Mouse (Mus musculus) ovary, postnatal 14 days (tissue): Measurements from ENCODE around the gene Dnajb6.
"Not testable (repeated sequence)": the region's sequence is repeated elsewhere in the genome, so short reads cannot be mapped to it uniquely, and the experiment has no call there.

Experiments used
- DNase-seq: peaks from one replicate; pipeline ENCODE4 v3.0.0; 2022; ENCODE audit warnings: low spot score

Dnajb6 gene

DNA sequence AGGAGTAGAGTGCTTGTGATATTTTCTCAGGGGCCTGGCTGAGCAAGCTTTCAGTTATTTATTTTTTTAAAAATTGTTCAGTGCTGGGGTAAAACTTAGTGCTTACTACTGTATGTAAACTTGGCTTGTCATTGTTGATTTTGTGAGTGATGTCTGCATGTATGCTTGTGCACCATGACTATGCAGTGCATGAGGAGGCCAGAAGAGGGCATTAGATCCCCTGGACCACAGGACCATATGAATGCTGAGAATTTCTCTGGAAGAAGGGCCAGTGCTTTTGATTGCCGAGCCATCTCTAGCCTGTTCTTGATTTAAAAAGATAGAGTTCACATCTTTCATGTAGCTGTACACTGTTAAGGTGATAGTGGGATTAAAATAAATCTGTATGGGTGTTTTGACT lies 35.4 kb downstream of the Dnajb6 start:
- DNase-seq, result no peak

DNA sequence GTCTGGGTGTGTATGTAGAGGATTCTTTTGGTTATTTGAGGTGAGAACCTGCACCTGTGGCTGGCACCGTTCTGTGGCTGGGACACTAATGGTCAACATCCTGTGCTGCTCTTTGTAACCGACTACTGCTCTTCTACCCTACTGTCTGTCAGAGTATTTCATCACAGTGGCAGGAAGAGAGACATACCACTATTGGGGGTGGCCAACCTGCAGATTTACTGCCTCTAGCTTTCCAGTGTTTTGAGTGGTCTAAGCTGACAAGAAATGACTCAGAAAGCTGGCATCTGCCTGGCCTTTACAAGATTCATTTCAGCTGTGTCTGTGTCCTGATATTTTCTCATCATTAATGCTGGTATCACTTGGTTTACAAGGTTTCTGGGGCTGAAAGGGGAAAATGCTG lies 36.5 kb downstream of the Dnajb6 start:
- DNase-seq, result no peak

DNA sequence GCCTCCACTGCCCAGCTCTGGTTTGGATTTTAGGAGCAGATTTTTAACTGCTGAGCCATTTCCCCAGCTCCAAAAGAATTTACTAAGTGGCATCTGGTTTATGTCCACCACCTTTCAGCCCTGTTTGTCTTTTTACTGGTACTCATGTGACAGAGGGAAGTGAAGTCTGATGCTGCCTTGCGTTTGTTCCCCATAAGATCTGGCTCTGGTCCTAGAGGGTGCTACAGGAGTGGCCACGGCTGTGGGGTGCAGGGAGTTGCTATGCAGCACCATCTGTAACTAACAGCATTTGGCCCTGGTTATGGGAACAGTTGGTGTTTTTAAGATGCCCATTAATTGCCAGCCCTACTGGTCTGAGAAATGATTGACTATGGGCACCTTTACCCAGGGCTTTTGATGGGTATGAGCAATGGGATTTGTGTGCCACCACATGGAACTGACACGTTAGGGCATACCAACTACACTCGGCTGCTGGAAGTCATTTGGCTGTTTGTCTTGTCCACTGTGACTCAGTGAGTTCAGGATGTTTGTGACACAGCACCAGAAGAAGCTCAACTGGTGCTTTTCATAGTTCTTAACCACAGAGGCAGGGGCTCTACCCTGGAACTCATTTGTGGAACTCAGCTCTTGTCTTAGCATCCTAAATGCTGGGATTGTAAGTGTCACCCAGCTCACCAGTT lies 37.3 kb downstream of the Dnajb6 start:
- DNase-seq, result no peak

DNA sequence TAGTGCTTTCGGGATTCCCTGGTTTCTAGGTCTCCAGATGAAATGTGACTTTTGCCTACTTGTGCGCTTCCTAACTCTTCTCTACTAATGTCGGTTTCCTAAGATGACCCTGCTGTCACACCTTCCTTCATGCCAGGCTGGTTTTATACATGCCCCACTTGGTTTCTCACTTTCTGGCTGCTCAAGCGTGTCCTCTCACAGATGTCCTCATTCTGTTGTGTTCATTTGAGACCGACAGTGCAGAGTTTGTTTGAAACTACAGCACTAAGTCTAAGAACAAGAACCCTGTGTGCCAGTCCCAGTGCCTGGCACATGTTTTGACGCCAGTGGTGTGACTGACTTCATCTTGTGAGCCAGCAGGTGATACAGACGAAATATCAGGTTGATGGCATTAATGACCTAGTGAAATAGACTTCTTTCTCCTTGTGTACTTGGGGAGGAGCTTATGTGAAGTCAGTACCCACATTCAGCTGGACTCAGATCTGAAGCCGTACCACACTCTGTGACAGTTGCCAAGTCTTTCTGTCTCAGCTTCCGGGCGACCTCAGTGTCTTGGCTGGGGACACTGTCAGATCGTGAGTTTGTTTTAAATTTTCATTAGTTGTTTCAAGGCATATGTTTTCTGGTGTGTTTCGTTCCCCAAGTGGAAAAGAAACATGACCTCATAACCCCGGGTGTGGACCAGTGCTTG lies 38.1 kb downstream of the Dnajb6 start:
- DNase-seq, result no peak

DNA sequence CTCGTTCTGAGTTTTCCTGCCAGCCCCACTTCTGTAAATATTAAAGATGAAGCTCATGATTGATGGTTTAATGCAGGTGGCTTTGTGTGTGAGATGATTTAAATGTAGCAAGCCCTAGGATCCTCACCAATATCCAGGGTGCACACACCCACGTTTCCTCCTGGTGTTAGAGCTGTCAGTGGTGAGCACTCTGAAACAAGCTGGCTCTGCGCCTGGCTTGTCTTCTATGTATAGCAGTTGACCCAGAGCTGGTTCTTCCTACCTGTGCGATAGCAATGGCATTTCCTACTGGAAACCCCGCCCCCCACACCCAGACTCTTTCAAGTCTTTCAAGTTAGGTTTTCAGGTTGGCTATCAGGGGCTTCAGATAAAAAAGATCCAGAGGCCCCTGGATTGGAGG lies 39.9 kb downstream of the Dnajb6 start:
- DNase-seq, result no peak

DNA sequence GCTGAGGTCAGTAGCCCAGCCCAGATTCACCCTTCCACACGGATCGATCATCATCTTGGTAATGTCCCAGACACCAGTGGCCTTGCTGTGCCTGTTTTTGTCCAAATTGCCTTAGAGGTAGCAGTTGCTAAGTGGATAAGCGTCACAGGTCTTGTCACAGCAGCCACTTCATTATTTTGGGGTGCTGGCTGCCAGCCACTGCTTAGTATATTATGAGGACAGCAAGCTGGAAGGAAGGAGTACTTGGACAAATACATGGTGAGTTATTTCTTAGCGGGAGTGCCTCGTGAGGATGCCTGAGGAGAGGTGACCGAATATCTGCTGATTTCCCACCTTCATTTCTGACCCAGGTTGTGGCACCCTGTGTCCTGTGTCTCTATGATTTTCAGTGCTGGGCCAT lies 42.5 kb downstream of the Dnajb6 start:
- no peak for DNase-seq

DNA sequence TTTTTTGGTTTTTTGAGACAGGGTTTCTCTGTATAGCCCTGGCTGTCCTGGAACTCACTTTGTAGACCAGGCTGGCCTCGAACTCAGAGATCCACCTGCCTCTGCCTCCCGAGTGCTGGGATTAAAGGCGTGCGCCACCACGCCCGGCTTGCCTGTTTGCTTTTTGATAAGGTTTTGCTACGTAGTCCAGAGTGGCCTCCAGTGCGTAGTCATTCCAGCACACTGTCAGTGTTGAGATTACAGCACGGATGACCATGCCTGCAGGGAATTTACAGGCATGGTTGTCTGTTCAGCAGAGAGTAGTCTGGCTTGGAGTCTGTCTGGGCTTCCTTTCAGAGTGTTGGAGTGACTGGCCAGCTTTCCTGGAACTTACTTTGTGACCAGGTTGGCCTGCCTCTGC lies 44.2 kb downstream of the Dnajb6 start:
- DNase-seq, result not testable (repeated sequence)

DNA sequence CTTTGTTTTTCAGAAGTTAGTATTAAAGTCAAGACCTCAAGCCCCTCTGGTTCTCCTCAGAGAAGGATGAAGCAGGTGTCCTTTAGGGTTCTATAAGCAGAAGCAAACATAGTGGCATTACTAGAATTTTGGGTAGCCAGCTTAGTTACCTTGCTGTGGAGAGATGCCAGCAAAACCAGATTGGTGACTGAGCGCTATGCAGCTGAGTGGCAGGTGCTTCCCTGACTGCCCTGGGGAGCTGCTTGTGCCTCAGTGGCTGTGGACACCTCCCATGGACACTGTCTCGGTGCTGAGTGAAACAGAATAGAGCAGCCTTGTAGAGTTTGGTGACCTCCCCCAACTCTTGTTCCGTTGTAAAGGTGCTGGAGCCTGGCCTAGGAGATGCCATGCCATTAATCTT lies 46.8 kb downstream of the Dnajb6 start:
- no peak for DNase-seq

DNA sequence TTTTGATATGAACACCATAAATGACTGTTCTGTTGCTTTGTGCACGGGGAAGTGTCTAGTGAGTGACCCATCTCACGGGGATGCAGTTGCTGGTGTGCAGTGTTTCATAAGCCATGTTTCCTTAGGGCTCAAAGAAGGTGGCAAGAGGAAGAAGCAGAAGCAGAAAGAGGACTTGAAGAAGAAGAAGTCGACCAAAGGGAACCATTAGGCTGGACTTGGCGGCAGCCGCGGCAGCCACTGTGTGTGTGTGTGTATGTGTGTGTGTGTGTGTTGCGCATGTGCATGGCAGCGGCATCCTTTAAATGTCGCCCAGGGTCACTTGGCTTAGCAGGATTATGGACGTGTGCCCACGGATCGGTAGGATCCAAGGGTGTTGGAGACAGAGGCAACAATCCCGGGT lies 49.4 kb downstream of the Dnajb6 start:
- not testable (repeated sequence) for DNase-seq

DNA sequence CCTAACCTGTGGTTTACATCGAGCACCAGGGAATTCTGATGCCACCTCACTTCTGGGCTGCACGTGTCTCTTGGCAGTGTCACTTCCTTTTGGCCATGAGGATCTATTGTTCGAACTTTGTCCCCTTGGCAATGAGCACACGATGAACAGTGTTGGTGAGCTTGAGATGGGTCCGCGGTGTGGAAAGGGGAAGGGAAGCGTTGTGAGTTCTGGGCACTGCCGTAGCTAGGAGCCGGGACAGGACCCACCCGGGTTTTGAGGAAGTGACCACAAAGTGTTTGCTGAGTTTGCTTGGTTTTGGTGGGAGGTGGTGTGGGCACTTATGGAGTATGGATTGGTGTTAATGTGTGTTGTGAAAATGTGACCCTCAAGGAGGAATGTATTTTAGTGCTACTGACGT lies 50.5 kb downstream of the Dnajb6 start:
- DNase-seq, result not testable (repeated sequence)

DNA sequence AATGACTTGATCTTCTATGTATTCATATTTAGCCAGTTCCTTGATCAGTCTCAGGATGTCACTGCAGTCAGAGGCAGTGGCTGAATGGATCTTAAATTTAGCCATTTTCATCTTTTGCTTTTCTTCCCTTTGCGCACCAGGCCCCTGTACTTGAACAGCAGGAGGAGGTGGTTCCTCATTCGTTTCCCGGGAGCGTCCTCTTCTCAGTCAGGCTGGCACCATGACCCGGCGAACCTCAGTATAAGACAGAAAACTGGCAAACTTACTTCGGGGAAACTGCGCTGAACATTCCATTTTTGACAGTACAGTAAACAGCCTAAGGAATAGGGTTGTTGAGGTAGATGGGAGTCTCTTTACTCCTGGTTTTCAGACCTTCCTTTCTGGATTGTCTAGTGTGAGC lies 59.4 kb downstream of the Dnajb6 start:
- DNase-seq, result not testable (repeated sequence)

DNA sequence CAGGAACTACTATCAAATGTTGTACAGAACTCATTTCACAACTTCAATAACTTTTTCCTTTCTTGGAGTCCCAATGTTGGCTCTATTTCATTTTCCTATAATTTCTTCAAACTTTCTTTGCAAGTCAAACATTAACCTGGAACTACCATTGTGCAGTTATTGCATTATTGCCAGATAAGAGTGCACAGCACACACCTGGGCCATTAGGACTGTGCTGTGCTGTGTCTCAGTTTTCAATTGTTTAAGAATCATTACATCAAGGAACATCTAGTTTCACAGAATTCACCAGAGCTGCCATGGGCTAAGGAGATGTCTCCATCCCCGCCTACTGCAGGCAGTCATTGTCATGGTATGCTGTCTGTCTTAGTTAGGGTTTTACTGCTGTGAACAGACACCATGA lies 73.5 kb downstream of the Dnajb6 start:
- no peak for DNase-seq

DNA sequence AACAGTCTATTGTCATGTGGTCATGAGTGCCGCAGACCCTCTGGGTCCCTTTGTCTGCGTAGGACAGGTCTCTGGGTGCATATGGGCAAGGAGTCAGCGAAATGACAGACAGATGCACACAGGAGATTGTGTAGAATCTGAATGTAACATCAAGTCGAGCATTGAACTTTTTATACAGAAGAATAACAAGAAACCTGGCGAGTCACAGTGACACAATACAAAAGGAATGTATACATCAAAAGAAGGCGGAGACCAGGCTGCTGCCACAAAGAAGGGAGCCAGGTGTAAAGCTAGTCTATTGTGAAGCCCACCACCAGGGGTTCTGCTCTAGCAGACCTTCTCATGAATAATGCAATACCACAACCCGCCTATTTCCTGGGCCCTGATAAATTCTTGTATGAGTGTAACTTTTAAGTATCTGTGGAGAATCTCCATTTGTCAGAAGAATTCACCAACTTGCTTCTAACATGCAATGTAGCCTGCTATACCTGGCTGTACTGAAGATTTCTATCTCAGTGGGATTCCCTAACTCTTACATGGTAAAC lies 76.0 kb downstream of the Dnajb6 start:
- not testable (repeated sequence) for DNase-seq

DNA sequence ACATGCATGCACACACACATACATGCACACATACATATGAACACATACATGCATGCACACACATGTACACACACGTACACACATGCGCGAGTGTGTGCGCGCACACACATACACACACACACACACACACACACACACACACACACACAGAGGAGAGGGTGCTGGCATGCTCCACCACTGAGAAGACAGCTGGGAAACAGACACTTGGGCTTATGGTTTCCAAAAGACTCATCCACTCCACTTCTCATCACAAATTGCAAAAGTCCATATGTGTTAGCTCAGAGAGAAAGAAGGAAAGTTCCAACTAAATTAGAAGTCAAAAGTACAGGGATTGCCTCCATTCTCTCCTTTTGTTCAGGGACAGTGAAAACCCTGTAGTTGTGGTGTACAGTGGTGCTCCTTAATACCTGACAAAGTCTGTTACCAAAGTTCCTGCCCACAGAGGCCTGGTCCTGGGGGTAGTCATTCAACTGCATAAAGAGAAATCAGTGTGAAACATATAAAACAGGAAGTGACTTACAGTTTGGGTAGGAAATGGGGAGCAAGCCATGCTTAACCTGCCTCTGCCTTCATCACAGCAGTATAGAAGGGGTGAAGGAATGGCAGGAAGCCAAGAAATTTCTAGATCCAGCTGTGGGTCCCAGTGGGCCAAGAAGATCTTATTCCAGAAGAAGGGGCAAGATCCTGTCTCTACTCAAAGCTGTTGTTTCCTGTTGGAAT lies 81.2 kb downstream of the Dnajb6 start:
- no peak for DNase-seq

DNA sequence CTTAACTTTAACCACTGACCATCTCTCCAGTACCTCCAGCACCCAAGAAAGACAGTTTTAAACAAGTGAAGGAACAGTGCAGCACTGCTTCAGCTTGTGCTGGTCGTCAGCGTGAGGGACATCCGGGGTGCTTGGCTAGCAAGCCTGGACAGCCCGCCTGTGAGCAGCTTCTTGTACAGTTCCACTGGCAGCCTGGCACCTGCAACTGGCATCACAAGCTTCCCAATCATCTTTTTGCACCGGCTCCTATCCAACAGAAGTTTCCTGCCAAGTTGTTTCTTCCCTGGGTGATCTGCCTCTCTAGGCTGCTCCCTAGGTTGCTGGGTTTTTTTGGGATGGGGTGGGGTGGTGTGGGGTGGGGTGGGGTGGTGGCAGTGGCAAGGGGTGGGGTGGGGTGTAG lies 81.9 kb downstream of the Dnajb6 start:
- DNase-seq, result no peak

DNA sequence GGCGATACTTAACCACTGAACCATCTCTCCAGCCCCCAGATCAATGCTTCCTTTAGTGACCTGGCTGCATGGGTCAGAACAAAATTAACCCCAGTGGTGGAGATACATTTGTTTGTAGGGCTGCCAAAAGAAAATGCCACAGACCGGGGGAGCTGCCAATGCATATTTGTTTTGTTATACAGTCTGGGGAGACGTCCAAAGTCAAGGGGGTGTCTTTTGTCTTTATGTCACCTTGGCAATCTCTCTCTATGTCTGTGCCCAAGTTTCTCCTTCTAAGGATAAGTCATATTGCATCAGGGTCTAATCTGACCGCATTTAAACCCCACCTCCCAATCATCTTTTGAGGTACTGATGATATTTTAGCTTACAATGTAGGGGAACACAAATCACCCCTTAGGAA lies 82.8 kb downstream of the Dnajb6 start:
- no peak for DNase-seq

DNA sequence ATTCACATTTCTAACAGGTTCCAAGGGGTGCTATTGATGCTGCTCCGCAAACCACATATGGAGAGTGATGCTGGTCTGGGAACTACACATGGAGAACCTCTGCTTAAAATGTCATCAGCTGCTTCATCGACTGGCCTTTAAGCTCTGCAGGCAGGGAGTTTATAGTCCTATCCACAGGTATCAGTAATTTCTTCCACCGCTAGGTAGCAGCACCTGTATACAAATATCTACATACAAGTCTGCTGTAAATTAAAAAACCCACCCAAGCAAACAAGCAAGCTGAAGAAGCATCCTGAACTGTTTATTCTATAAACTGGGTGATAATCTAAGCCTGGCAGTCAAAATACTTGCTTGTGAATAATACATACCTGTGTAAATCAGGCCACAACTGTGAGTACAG lies 89.3 kb downstream of the Dnajb6 start:
- peak; percentile 29 for DNase-seq

DNA sequence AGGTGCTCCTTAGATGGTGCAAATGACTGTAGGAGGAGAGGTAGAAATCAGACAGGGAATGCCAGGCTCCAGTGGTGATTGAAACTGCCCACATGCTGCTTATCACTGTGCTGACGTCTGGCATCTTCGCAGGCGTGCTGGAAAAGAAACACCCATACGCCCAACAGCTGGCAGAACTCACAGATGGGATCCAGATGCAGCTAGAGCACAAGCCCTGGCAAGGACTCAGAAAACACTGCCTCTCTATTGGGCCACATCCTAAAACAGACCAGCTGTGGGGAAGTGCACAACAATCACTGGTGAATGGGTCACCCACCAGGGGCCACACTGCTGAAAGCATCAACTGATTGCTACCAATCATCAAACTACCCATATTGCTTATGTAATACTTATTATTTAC lies 91.3 kb downstream of the Dnajb6 start:
- DNase-seq, result no peak

DNA sequence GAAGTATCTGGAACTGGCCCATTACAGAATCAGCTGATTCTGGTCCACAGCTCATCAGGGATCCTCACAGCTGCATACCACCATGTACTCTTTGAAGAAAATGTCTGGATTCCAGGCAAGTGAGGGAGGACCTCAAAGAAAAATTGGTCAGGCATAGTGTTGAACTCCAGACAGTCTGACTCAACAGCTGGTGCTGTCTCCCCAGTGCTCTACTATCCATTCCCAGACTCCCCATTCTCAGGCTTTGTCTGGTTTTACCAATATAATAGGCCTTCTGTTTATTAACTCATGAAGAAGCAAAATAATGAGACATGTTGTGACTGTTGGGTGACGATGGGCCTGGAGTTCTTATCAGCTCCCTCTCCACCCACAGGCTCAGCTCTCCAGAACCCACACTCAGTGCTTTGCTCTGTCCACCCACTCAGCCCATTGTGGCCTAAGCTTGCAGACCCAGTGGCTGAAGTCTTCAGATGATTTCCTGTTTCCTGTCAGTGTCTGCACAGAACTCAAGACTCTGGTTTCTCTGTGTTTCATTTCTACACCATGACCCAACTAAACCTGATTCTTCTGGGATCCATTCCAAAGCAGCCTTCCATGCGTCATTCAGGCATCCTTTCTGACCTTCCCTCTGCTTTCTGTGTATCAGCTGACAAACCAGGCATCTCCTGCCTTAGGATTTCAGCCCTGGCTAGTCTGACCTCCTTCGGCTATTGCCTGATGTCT lies 107.1 kb downstream of the Dnajb6 start:
- no peak for DNase-seq

DNA sequence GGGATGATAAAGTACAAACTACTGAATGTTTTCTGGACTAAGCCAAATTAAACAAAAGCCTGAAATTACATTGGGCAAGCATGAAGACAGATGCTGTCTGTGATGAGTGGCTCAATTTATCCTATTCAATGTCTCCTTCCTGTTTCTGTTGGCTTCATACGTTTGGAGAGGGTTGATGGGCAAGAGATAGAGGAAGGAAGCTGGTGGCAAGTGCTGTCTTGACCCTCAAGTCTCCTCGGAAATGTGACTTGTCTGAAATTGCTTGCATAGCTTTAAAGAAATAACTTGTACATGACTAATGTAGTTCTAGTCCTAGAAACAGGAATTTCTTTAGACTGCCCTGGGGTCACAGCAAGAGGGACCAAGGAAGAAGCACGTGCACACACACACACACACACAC lies 109.5 kb downstream of the Dnajb6 start:
- no peak for DNase-seq

DNA sequence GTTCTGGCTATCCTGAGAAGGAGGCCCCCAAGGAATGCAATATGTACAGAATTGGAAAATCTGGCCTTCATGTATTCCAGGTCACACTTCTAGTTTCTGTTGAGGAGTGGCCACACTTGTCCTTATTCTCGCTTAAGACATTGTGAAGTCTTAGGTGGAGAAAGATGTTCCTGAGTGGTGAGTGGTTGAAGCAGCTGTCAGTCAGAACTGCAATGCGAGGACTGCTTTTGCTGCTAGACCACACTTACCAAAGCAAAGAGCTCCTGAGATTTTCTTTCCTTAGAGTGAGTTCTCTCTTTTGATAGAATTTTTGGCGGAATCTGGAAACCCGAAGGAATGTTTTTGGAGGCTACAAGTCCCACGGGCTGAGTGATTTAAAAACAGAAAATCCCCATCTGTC lies 112.0 kb downstream of the Dnajb6 start:
- DNase-seq, result no peak

DNA sequence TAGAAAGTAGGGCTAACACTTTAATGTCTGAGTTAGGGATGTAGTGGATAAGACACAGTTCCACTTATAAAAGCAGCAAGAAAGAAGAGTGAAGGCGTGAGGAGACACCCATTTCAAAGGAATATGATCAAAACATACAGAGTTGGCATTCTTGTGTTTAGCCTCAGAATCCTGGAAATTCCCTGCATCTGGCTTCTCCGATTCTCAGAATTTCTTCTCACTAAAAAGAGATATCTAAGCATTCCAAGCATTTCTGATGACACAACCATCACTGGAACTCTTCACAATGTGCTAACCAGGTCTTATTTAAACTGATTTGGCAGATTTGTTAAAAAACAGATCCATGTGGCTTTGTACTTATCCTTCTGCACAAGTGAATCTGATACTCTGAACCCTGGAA lies 112.6 kb downstream of the Dnajb6 start:
- no peak for DNase-seq
